Mouse (Mus musculus) testis, postnatal 14 days (tissue): Measurements from ENCODE around the gene Zfp933.
"Not testable (repeated sequence)": the region's sequence is repeated elsewhere in the genome, so short reads cannot be mapped to it uniquely, and the experiment has no call there.

Experiments
- DNase-seq: peaks from one replicate; pipeline ENCODE4 v3.0.0; 2021; ENCODE audit warnings: low spot score

The Zfp933 gene

DNA sequence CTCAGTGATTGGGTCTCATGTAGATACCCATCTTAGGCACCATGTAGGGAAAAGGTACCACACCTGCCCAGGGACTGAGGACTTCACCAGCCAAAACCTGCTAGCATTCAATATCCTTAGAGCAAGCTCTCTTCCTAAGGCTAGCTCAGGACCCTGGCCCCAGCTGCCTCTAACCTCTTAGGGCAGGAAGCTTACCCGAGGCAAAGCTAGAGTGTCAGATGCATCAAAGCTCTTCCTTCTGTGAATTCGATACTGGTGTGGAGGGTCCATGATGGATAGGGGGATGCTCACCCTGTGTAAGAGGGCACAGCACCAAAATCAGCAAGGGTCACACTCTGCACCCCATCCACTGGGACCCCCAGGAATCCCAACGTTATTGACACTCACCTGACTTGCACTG lies 13.9 kb upstream of the Zfp933 start:
- DNase-seq = no peak

DNA sequence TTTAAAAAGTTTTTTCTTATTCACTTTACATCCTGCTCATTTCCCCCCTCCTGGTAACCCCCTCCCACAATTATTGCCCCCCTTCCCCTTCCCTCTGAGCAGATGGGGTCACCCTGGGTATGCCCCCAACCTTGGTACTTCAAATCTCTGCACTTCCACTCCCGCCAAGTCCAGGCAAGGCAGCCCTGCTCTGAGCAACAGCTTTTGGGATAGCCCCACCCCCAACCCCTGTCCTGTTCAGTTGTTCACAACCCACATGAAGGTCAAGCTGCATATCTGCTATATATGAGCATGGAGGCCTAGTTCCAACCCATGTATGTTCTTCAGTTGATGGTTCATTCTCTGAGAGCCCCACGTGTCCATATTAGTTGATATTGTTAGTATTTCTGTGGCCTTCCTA lies 2.6 kb upstream of the Zfp933 start:
- DNase-seq = no peak

DNA sequence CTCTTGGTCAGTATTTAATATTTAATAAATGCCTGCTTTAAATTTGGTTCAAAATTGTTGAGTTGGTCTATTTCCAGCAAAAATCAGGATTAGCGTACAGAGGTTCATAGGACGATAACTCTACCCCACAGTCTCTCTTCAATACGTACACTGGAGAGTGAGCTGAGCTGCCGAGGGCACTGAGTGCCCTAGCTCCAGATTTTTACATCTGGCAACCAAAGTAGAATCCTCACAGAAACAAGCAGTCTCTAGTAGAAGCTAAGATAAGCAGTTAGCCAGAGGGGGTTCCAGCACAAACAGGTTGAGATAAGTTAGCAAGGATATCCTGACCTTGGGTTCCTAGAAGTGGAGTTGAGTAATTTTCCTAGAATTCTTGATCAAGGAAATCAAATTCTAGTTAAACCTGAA lies 422 bp upstream of the Zfp933 start:
- DNase-seq = no peak

DNA sequence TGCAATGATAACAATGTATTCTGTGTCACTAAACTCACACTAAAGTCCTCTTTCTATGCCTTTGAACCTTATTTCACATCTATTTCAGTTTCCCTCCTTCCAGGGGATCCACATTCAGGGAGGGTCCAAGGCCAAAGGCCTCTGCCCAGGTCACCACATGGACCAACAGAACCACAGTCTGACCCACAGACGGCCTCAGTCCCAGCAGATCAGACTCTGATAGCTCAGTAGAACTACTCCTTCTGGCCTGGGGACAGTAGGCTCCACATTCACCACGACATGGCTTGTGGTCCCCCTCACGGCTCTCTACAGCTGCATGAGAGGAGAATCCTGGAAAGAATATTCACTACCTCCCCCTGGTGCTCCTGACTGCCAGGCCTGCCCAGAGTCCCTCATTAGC lies 5.3 kb downstream of the Zfp933 start:
- DNase-seq = no peak

DNA sequence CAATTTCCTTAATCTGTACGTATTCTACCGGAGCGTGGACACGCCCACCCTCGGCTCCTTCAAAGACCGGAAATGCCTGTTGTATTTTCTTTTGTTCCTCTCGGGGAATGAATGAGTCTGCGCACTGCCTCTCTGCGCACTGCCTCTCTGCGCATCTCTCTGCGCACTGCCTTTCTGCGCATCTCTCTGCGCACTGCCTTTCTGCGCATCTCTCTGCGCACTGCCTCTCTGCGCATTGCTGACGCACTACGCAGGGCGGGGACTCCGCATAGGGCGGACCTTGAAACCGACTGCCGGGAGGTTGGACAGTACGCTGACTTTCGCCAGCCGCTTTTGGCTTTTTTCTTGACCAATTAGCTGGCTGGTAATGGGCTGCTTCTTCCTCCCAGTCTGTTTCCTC lies 8.9 kb downstream of the Zfp933 start:
- peak; percentile 27 for DNase-seq

DNA sequence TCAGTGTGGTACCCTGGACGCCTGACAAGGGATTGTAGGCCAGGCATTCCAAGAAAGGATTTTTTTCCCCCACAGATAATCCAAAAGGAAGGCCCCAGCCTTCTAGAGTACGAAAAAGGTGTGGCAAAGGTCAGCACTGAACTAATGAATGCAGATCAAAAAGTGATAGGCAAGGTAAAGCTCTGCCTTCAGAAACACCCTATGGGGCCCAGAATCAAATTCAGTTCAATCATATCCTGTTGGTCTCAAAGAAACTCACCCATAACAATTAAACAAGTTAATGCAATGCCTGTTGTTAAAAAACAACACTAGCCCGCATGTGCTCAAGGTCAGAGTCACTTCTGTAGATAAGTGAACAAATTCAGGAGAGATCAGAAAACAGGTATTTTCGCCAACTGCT lies 23.8 kb downstream of the Zfp933 start:
- DNase-seq = no peak

DNA sequence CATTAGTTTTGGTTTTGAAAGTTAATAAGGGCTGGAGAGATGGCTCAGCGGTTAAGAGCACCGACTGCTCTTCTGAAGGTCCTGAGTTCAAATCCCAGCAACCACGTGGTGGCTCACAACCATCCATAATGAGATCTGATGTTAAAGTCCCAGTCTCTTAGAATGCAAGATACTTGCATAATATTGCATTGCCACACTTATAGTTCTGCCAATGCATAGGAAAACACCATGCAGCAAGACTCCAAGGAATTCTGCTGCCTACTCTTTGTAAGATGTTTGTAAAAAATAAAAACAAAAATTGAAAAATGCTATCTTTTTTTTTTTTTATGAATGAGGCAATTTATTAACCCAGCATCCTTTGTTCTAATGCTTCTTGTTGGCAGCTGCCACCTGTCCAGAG lies 26.8 kb downstream of the Zfp933 start:
- not testable (repeated sequence) for DNase-seq

DNA sequence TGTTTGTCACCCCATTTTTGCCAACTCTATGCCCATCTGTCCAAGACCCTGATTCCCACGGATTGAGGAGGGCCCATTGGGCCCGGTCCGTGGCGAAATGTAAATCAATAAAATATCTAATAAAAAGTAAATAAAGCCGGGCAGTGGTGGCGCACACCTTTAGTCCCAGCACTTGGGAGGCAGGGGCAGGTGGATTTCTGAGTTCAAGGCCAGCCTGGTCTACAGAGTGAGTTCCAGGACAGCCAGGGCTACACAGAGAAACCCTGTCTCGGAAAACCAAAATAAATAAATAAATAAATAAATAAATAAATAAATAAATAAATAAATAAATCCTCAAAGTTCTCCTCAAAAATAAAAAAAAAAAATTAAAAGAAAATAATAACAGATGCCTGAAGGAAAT lies 28.5 kb downstream of the Zfp933 start:
- DNase-seq = not testable (repeated sequence)

DNA sequence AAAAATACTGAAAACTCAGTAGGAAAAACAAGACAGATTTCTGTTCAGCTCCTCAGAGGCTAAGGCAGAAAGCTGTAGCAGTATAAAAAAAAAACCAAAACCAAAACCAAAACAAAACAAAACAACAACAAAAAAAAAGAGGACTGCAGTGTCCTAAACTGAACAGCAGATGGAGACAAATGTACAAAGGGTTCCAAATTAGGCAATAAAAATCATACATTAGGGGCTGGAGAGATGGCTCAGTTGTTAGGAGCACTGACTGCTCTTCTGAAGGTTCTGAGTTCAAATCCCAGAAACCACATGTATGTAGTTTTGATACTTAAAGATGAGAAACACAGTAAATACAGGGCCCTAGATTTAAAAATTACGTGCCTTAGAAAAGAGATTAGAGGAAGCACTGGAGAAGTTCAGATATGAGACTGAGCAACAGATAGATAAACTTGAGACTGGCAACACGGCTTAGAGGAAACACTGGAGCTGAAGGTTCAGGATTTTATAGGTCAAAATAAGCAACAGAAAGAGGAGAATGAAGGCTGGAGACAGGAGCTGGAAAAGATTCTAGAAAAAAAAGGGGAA lies 33.5 kb downstream of the Zfp933 start:
- DNase-seq = no peak

DNA sequence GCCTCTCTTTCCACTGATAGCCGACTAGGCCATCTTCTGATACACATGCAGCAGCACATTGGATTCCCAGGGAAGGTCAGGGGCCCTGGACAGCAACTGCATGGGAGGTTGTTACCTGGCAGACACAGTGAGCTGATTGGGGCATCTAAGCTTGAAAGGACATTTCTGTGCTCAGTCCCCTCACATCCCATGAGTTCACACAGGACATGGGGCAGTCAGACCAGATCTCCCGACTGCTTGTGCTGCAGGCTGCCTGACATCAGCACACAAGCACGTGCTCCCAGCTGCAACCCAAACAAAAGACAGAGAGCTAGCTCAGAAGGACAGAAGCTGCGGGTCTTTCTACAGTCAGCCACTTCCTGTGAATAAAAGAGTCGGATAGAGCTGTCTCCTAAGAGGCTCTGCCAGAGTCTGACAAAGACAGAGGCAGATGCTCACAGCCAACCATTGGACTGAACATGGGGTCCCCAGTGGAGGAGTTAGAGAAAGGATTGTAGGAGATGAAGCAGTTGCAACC lies 34.9 kb downstream of the Zfp933 start:
- no peak for DNase-seq

DNA sequence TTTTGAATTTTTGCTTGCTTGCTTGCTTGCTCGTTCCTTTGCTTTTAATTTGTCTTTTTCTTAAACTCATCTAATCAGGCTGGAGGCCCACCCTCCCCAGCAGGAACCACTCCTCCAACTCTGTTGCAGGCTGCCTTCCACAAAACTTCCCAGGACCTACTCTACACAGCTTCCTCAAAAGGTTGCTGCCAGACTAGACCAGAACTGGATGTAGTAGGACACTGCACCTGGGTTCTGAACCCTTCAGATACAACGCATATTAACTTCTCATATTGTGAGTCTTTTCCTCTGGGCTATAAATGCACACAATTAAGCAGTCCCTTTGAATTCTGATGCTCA lies 38.2 kb downstream of the Zfp933 start:
- not testable (repeated sequence) for DNase-seq

DNA sequence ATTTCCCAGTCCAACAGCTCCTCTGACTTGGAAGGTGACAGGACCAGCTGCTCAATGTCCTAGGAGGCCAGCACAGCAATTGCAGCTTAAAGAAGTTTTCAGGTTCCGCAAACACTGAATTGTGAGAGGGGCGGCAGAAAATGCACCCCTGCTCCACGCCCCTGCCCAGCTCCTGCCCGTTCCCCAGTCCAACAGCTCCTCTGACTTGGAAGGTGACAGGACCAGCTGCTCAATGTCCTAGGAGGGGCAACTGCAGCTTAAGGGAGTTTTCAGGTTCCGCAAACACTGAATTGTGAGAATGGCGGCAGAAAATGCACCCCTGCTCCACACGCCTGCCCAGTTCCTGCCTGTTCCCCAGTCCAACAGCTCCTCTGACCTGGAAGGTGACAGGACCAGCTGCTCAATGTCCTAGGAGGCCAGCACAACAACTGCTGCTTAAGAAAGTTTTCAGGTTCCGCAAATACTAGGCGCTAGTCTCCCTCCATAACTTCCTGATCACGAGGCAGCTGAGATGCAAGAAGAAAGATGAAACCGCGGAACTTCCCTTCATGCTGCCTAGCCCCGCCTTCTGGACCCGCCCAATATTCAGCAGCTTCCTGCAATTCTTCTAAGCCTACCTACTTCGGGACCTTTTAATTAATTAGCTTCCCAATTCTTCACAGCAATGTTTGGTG lies 38.7 kb downstream of the Zfp933 start, which contains the start of gene Zfp984:
Gene Zfp984 (minus strand): TSS at position 497 of the 674 bp plus-strand sequence.
- DNase-seq = peak; percentile 30

DNA sequence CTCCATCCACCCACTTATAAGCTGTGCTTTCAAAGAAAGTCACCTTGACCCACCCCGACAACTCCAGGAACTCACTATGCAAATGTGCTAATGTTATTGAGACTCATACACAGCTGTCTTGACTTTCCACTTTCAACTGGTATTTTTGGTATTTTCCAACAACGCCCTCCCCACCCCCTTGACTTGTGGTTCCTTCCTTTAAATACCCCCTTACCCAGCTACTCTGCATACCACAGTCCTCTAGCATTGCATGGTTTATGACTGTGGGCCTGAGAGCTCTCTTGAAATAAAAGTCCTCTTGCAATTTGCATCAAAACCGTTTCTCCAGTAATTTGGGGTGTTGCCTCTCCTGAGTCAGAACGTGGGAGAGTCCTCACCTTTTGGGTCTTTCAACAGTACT lies 39.7 kb downstream of the Zfp933 start:
- DNase-seq = not testable (repeated sequence)

DNA sequence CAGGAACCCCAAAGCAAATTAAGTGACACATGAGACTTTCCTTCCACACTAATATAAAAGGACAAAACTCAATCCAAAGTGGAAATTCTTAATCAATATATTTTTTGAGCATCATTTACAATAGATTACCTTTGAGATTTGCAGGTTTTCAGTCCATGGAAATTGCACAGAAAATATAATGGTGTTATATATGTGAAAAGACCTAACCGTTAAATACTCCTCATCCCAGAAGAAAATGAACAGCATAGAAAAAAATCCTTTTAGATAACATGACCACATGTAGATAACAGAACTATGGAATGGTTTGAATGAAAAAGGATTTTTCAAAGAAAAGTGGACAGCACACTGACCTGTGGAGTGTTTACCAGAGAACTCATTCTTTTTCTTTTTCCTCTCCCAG lies 52.9 kb downstream of the Zfp933 start:
- DNase-seq = not testable (repeated sequence)

DNA sequence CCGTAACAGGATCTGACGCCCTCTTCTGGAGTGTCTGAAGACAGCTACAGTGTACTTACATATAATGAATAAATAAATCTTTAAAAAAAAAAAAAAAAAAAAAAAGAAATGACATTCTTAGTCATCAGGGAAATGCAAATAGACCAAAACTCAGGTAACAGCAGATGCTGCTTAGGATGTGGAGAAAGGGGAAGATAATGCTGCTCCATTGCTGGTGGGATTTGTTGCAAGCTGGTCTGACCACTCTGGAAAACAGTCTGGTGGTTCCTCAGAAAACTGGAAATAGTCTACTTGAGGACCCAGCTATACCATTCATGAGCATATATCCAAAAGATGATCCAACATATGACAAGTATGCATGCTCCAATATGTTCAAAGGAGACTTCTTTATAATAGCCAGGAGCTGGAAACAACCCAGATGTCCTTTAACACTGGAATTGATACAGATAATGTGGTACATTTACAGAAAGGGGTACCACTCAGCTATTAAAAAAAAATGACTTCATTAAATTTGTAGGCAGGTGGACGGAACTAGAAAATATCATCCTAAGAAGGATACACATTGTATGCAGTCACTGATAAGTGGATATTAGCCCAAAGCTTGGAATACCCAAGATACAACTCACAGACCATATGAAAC lies 54.0 kb downstream of the Zfp933 start:
- not testable (repeated sequence) for DNase-seq

DNA sequence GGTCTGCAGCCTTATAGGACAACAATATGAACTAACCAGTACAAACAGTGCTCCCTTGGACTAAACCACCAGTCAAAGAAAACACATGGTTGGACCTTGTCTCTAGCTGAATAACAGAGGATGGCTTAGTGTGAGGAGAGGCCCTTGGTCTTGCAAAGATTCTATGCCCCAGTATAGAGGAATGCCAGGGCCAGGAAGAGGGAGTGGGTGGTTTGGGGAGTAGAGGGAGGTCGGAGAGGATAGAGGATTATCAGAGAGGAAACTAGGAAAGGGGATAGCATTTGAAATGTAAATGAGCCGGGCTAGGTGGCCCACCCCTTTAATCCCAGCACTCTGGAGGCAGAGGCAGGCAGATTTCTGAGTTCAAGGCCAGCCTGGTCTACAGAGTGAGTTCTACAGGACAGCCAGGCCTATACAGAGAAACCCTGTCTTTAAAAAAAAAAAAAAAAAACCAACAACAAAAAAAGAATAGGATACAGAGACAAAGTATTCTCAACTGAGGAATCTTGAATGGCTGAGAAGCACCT lies 54.7 kb downstream of the Zfp933 start:
- not testable (repeated sequence) for DNase-seq

DNA sequence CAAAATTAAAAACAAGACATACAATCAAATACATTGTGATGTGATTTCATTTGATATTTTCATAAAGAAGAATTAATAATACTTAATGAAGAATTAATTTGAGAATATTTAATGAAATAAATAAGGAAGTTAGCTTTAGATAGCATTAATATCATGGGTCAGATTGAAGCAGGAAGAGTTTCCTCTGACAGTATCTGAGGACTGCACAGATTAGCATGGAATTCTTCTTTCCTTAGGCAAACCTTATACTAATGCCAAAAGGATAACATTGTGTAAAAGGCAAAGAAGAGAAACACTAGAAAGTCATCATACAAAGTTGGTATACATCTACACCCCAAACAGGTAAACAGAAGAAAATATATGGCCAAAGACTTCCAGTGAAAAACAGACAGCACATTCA lies 56.4 kb downstream of the Zfp933 start:
- not testable (repeated sequence) for DNase-seq
